In the genomic region with DNA sequence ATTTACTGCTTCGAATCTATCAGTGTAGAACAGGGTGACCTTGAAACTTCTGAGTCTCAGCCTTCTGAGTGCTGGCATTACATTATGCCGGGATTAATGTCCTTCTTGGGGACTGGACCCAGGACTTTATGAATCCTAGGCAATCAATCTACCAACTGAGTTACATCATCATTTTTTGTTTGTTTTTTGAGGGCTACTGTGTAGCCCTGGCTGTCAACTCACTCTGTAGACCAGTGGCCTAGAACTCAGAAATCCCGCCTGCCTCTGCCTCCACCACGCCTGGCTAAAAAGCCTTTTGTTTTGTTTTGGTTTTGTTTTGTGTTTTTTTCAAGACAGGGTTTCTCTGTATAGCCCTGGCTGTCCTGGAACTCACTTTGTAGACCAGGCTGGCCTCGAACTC, we compare ENCODE assay signal across 8 mouse cellular contexts. TPM values are rescaled to one million over a fixed set of nuclear protein-coding genes. Genes with fewer than 3 reads are reported as not detected.
DNase-seq lines count a peak whose midpoint lies in the region; ATAC-seq and TF ChIP-seq lines count a peak whose summit lies in the region.

No protein-coding gene starts in this region.

- H3K27me3 ChIP-seq in embryonic facial prominence, embryonic 13.5 days, result no peaks in the 10 kb centered on the region
- no peaks in the 10 kb centered on the region for H3K27me3 ChIP-seq in intestine, embryonic 16.5 days (replicated peaks; ENCODE audit: control insufficient read depth, insufficient read depth, low read length)
- H3K27me3 ChIP-seq in neural tube, embryonic 14.5 days (ENCODE audit: control insufficient read depth, insufficient read depth, low read length), result no peaks in the 10 kb centered on the region

- WGBS in embryonic facial prominence, embryonic 13.5 days, result 91% methylated on average over 5 of the region's 5 CpGs
- 76% methylated on average over 5 of the region's 5 CpGs for WGBS in intestine, embryonic 16.5 days
- 92% methylated on average over 5 of the region's 5 CpGs for WGBS in neural tube, embryonic 14.5 days

- no peak for TF ChIP-seq CTCF in left cerebral cortex, adult 2 months (IDR thresholded peaks at IDR 0.05)

- no peak overlapping the region for H3K9ac ChIP-seq in embryonic facial prominence, embryonic 13.5 days
- H3K9ac ChIP-seq in intestine, embryonic 16.5 days (ENCODE audit: low read depth, low read length), result peak overlapping the region; percentile 97
- H3K9ac ChIP-seq in neural tube, embryonic 14.5 days (replicated peaks; ENCODE audit: low read depth, low read length), result no peak overlapping the region; the same call in 1 of the 2 replicates

- H3K4me3 ChIP-seq in left cerebral cortex, adult 2 months, result no peak overlapping the region; the same call in 1 of the 2 replicates
- H3K4me3 ChIP-seq in embryonic facial prominence, embryonic 13.5 days, result peak overlapping the region; percentile 94
- H3K4me3 ChIP-seq in intestine, embryonic 16.5 days (ENCODE audit: low read length), result peak overlapping the region; percentile 99
- H3K4me3 ChIP-seq in neural tube, embryonic 14.5 days (ENCODE audit: low read depth, low read length), result peak overlapping the region; percentile 96

- H3K4me1 ChIP-seq in embryonic facial prominence, embryonic 13.5 days, result 0 out of 2 replicates have a peak, but pooled peaks cover 2% of the 10 kb centered on the region
- peaks cover 7% of the 10 kb centered on the region for H3K4me1 ChIP-seq in intestine, embryonic 16.5 days (ENCODE audit: control insufficient read depth, insufficient read depth, low read length)
- H3K4me1 ChIP-seq in neural tube, embryonic 14.5 days (ENCODE audit: control insufficient read depth, insufficient read depth, low read length), result 0 out of 2 replicates have a peak, but pooled peaks cover 3% of the 10 kb centered on the region

- H3K36me3 ChIP-seq in embryonic facial prominence, embryonic 13.5 days, result peaks cover 3% of the 10 kb centered on the region; the same call in 1 of the 2 replicates
- H3K36me3 ChIP-seq in intestine, embryonic 16.5 days (ENCODE audit: control insufficient read depth, insufficient read depth, low read length), result no peaks in the 10 kb centered on the region
- no peaks in the 10 kb centered on the region for H3K36me3 ChIP-seq in neural tube, embryonic 14.5 days (ENCODE audit: control insufficient read depth, insufficient read depth, low read length)

- intact Hi-C loops in left cerebral cortex, adult 2 months (cut with DNase I), result loop anchor here (1.0 to 5.0 kb wide), 2 partner anchors 23 to 136 kb away; a partner anchor contains a TSS
- intact Hi-C loops in left cerebral cortex, postnatal 25 days (cut with DNase I), result no loop called here

- no peaks in the 10 kb centered on the region for H3K9me3 ChIP-seq in embryonic facial prominence, embryonic 13.5 days
- H3K9me3 ChIP-seq in intestine, embryonic 16.5 days (ENCODE audit: control insufficient read depth, low read length), result no peaks in the 10 kb centered on the region
- H3K9me3 ChIP-seq in neural tube, embryonic 14.5 days (ENCODE audit: control insufficient read depth, low read length), result no peaks in the 10 kb centered on the region

- 0 out of 2 replicates have a peak, but pooled peaks have one; percentile 1 for ATAC-seq in embryonic facial prominence, embryonic 13.5 days (ENCODE audit: insufficient number of reproducible peaks, insufficient read depth, low FRiP score, low TSS enrichment, low read depth)
- peak; percentile 6; the same call in 1 of the 2 replicates for ATAC-seq in intestine, embryonic 16.5 days
- 0 out of 2 replicates have a peak, but pooled peaks have one; percentile 12 for ATAC-seq in neural tube, embryonic 14.5 days (ENCODE audit: low read depth)
- no peak for ATAC-seq in megakaryocyte, adult 5-6 weeks (ENCODE audit: poor library complexity, severe bottlenecking)

- H3K27ac ChIP-seq in left cerebral cortex, adult 2 months, result peak overlapping the region; percentile 99
- peak overlapping the region; percentile 98 for H3K27ac ChIP-seq in embryonic facial prominence, embryonic 13.5 days
- H3K27ac ChIP-seq in intestine, embryonic 16.5 days (ENCODE audit: low read length), result peak overlapping the region; percentile 100
- peak overlapping the region; percentile 98 for H3K27ac ChIP-seq in neural tube, embryonic 14.5 days (ENCODE audit: low read depth, low read length)

- H3K4me2 ChIP-seq in embryonic facial prominence, embryonic 13.5 days, result peak overlapping the region; percentile 75
- H3K4me2 ChIP-seq in intestine, embryonic 16.5 days (ENCODE audit: low read depth, low read length), result peak overlapping the region; percentile 38
- H3K4me2 ChIP-seq in neural tube, embryonic 14.5 days (ENCODE audit: low read depth, low read length), result peak overlapping the region; percentile 29; the same call in 1 of the 2 replicates

- no peak for DNase-seq in left cerebral cortex, adult 2 months (ENCODE audit: extremely low spot score in 1 of 2, low spot score in 2 of 2)
- DNase-seq in left cerebral cortex, postnatal 25 days (ENCODE audit: low spot score in 2 of 2), result no peak
- no peak for DNase-seq in urinary bladder, adult 18-20 months (ENCODE audit: low spot score in 2 of 2)
- DNase-seq in layer of hippocampus, postnatal 25 days (ENCODE audit: extremely low spot score in 1 of 2, low spot score in 1 of 2), result no peak

RNA-seq across cellular contexts. Expression of a gene that starts 0.7 kb away (rescaled TPM):
- 100 to 1,000 TPM; 196 to 198 TPM for total RNA-seq in left cerebral cortex, adult 2 months (2021)
- total RNA-seq in left cerebral cortex, postnatal 25 days (2021), result 100 to 1,000 TPM; 208 to 218 TPM
- 307 and 355 TPM in 2 replicates for polyA plus RNA-seq in embryonic facial prominence, embryonic 13.5 days (2015; fragmentation: Nextera tagmentation; extraction: Ambion mirVana)
- polyA plus RNA-seq in intestine, embryonic 16.5 days (2015; fragmentation: Nextera tagmentation; extraction: Ambion mirVana), result 513 and 568 TPM in 2 replicates
- 286 and 292 TPM in 2 replicates for polyA plus RNA-seq in neural tube, embryonic 14.5 days (2014; fragmentation: Nextera tagmentation; extraction: Ambion mirVana)
- 100 to 1,000 TPM; 195 to 223 TPM for total RNA-seq in layer of hippocampus, postnatal 25 days (2021)
- 281 and 289 TPM in 2 replicates for total RNA-seq in megakaryocyte, adult 5-6 weeks (2015)
- 107 and 130 TPM in 2 replicates for total RNA-seq in megakaryocyte, adult 5-6 weeks (2017)

RNA-seq across cellular contexts. Expression of a gene that starts 22.8 kb away (rescaled TPM):
- 10 to 100 TPM; 10.4 to 12.7 TPM for total RNA-seq in left cerebral cortex, adult 2 months (2021)
- total RNA-seq in left cerebral cortex, postnatal 25 days (2021), result 10 to 100 TPM; 12.1 to 12.4 TPM
- polyA plus RNA-seq in embryonic facial prominence, embryonic 13.5 days (2015; fragmentation: Nextera tagmentation; extraction: Ambion mirVana), result 6.7 and 7.1 TPM in 2 replicates
- 15.3 TPM in 2 replicates for polyA plus RNA-seq in intestine, embryonic 16.5 days (2015; fragmentation: Nextera tagmentation; extraction: Ambion mirVana)
- 7.7 and 8.0 TPM in 2 replicates for polyA plus RNA-seq in neural tube, embryonic 14.5 days (2014; fragmentation: Nextera tagmentation; extraction: Ambion mirVana)
- 10 to 100 TPM; 12.3 to 15.2 TPM for total RNA-seq in layer of hippocampus, postnatal 25 days (2021)
- 2.3 and 2.8 TPM in 2 replicates for total RNA-seq in megakaryocyte, adult 5-6 weeks (2015)
- total RNA-seq in megakaryocyte, adult 5-6 weeks (2017), result 3.3 and 3.7 TPM in 2 replicates
